Mouse (Mus musculus): ENCODE results near the gene Clmn.

Clmn gene

DNA sequence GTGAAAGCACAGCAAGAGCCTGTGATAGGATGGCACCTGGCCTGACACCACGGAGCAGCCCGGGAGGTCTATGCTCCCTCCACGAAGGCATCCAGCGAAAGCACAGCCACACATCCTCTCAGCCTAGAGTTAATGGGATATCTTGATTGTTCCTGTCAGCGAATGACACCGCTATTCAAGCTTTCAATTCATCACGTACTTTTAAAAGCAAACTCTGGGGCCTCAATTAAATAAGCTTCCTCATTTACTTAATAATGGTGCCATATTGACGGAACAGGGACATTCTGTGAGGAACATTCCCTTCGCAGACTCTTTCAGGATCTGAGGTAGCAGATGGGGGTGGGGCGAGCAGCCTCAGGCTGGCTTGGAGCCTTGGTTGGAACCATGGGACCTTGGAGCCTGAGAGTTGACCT, 14.7 kb upstream of the Clmn start:
- no peak for DNase-seq (ENCODE audit: low read depth, low spot score)

DNA sequence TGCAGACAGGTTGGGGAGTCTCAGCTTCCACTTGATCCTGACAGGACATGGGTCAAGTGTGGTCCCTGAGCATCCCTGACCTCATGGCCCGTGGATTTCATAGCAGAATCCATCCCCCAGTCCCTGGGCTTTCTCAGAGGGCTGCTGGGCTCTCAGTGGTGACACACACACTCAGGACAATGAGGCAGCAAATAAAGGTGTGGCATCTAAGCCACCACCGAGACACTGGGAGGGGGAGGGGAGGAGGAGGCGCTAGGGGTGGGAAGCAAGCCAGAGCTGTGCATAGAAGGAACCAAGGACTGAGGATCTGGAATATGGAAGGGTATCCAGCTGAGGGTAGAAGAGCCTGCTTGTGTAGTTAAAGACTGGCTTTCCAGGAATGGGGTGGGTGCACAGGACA, 11.2 kb upstream of the Clmn start:
- DNase-seq (ENCODE audit: low read depth, low spot score) = no peak

DNA sequence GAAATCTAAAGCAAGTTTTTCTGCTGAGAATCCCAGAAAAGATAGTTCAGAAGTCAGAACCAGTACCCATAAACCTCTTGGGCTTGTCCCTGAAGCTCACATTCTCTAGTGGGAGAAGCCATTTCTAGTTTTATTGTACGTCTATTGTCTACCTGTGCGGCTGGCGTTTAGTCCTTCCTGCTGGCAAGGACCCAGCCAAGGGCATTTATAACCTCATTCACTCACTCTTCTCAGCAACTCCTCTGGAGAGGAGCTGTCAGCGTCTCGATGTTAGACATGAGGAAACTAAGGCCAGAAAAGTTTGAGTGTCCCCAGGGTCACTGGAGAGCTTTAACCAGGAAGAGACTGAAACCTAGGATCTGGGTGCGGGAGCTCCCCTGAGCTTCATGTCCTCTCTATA, 7.1 kb upstream of the Clmn start:
- DNase-seq (ENCODE audit: low read depth, low spot score) = no peak

DNA sequence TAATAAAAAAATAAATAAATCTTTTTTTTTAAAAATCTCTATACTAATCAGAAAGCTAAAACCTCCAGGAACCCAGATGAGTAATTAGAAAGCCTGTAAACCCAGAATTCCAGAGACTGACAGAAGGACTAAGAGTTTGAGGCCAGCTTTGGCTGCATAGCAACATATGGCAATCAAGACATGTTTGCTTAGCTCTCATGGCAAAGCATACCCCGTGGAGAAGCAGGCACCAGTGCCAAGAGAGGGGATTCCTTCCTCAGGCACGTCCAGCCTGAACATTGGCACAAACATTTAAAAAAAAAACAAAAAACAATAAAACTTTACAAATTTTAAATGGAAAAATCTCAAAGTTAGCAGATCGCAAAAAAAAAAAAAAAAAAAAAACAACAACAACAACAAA, 4.9 kb upstream of the Clmn start:
- DNase-seq (ENCODE audit: low read depth, low spot score) = no peak

DNA sequence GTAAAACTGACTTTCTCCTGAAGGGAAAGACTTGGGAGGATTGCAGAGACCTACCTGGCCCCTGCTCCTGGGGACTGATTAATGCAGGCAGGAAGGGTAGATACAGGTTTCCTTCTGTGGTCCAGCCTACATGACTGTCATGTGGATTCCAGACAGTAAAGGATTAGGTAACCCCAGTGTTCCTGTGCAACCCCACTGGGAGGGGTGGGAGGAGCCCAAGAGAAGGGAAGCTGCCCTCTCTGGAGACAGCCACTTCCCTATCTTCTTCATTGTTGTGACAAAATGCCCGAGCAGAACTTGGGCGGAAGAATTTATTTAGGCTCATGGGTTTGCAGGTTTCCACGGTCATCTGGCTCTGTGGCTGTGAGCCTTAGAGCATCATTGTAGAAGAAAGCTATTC, 3.6 kb upstream of the Clmn start:
- DNase-seq (ENCODE audit: low read depth, low spot score) = no peak

DNA sequence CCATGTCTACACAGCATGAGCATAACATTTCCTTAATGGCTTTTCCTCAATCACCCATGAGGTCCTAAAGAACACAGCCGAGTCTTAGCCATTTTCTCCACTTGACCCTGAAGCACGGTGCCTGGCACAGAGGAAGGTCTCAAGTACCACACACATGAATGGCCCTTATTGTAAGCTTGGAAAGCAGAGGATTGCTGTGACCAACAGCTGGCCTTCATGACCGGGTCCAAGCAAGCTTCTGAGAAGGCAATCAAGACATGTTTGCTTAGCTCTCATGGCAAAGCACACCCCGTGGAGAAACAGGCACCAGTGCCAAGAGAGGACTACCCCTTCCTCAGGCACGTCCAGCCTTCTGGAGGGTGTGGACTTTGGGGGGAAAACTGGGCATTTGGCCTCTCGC, 3.0 kb upstream of the Clmn start:
- no peak for DNase-seq (ENCODE audit: low read depth, low spot score)

DNA sequence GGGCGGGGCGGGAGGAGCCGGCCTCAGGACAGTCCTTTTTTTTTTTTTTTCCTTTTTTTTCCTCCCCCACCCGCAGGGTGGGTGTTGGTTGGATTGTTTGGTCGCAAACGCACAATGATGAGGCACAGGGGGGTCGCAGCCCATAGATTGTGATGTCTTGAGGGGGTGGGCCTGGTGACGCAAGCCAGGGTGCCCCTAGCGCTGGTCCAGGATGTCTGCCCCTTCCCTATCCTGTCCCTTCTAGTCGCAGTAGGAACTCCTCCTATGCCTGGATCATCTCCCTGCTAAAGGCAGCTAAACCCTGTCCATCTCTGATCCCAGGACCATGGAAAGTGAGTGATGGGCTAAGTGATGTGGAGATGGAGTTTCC, 275 bp upstream of the Clmn start:
- DNase-seq (ENCODE audit: low read depth, low spot score) = no peak

DNA sequence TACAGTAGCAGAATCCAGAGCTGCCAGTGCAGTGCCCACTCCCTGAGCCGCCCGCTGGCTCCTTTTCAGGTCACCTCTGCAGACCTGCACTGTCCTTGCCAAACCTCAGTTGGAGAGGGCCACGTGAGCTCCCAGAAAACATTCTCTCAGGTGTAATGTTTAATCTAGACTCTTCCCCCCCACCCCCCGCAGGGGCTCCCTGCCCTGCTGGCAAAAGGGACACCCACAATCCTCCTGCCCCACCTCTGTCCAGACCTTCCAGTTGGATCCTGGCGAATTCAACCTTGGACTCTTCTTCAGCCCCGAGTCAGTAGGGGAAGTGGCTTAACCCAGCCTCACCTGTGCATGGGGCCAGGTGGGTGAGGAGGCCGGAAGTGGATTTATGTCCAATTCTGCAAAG, 1.2 kb downstream of the Clmn start:
- no peak for DNase-seq (ENCODE audit: low read depth, low spot score)

DNA sequence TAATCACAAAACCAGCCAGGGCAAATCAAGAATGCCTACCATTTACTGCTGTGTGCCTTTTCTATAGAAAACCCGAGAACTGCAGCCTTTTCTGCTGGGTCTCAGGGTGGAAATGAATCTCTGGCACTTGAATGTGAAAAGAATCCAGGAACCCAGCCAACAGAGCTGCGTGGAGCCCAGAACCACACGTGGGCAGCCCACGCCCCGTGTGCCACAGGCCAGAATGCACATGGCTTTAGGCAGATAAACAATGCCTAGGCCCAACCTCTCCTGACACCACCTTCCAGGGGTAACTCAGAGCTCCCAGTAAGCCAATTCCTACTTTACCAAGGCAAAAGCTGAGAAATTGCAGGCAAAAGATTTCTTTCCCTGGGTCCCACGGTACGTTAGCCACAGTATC, 5.7 kb downstream of the Clmn start:
- DNase-seq (ENCODE audit: low read depth, low spot score) = no peak

DNA sequence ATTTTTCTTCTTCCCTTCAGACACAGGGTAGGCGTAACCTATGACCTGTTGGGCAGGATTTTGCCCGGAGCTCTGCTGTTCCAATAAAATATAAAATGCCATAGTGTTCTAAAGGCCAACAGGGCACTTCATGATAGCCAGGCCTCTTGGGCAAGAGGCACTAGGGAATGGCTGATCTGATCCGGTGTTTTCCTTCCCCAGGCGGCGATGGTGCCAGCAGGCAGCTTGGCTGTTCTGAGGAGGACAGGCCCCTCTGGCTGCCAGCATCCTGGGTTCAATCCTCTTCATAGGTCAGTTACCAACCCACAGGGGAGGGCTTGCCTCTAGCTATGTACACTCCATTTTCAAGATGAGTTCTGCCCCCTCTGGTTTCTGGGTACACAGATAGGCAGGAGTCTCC, 6.1 kb downstream of the Clmn start:
- DNase-seq (ENCODE audit: low read depth, low spot score) = no peak

DNA sequence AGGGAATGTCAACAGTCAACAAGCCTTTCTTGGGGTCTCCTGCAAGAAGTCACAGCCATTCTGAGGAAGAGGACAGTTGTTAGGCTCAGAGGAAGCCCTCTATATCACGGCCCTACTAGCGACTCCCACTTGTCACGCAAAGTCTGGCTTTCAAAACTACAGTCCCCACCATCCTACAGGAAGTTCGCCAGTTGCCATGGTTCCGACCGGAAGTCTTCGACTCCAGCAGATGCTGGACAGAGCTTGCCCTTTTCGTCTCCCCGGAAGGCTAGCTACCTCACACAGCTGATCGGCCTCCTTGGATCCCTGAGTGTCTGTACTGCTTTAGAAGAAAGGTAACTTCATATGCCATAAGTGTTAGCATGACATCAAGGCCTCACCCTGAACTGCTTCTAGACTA, 7.3 kb downstream of the Clmn start:
- DNase-seq (ENCODE audit: low read depth, low spot score) = no peak

DNA sequence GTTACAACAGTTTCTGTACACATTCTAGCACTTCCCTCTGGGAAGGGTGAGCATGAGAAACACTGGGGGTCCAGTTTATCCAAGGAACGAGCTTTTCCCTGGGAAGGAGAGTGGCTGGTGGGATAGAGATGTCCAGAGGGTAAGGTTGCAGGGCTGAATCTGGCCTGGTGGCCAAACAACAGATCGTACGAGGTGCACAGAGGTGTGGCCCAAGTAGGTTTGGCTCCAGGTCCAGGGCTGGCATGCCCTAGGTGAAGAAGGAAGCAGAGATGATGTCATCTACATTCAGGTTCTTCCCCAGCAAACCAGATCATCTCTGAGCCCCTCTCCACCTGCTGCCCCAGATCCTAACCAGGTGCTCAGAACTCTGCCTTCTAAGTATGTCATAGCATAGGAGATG, 8.3 kb downstream of the Clmn start:
- DNase-seq (ENCODE audit: low read depth, low spot score) = no peak

DNA sequence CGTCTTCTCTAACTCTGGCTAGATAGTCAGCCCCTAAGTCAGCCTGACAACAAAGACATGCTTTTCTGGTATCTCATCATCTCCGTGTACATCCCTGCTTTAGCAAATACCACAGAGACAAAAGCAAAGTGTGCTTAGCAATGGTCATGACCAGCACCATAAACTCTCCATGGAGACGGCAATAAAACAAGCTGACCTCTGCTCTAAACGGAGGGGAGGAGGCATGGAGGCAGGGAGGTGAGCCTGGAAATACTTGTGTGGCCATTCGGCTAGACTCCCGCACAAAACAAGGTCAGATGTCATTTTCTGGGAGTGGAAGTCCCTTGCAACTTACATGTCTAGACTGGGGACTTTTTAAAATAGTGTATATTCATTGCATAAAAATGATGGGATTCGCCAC, 9.3 kb downstream of the Clmn start:
- DNase-seq (ENCODE audit: low read depth, low spot score) = no peak

DNA sequence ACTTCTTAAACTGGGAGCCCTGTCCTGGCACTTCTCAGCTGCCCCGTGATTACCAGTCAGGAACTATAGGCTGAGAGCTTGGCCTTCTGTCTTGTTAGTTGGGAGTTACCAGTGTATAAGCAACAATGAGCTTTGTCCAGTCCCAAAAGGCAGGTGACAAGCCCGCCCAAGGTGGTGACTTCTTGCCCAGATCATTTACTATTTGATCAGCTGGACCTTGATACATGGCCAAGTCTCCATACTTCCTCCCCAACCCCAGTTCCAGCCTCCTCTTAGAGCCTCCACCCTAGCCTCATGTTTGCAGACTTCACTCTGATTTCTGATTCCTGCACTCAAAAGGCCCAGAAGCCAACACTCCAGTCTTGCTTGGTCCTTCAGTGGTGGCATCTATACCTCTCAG, 10.1 kb downstream of the Clmn start:
- no peak for DNase-seq (ENCODE audit: low read depth, low spot score)

DNA sequence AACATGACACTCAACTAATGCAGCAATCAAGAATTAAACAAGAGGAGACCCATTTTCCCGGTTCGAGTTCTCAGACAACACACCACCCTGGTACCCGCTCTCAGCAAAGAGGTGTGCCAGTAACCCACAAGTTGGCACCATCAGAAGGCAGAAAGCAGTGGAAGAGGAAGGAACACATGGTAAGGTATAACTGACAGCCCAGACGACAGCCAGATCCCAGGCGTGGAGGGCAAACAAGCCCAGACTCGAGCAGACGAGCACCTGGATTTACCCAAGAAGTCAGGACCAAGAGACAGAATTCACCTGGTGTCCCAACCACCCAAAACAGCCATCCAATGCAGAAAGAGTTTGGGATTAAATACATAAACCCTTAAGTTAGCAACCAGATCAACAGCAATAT, 11.5 kb downstream of the Clmn start:
- DNase-seq (ENCODE audit: low read depth, low spot score) = no peak

DNA sequence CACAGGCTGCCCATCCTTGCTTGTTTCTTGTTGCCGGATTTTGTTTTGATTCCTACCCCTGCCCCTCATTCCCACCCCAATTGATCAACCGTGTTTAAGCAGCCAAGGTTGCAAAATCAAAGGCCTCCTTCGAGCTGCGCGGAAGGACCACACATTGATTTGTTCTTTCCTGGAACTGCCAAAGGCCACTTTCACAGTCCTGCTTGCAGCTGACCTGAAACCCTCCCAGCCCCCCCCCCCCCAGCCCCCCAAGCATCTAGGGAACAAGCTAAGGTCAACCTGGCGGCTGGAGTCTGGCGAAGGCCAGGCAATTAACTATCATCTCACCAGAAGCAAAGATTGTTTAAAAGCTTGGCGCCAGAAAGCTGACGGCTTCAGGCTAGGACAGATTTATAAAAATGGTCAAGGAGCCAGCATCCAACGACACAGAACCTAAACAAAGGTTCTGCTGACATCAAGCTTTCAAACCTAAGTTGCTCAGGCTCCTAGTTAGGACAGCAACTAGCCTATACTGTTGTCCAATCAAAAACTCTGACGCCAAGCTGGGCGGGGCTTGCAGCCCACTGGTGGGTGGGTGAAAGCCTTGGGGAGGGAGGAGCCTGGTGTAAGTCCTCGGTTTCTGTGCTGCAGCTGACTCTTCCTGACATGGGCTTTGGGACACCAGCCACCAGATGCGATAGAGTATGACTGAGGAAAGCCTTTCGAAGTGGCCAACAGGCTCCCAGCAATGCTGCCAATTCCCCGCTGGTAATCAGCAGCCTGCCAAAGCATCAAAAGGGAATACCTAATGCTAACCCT, 13.0 kb downstream of the Clmn start:
- no peak for DNase-seq (ENCODE audit: low read depth, low spot score)

DNA sequence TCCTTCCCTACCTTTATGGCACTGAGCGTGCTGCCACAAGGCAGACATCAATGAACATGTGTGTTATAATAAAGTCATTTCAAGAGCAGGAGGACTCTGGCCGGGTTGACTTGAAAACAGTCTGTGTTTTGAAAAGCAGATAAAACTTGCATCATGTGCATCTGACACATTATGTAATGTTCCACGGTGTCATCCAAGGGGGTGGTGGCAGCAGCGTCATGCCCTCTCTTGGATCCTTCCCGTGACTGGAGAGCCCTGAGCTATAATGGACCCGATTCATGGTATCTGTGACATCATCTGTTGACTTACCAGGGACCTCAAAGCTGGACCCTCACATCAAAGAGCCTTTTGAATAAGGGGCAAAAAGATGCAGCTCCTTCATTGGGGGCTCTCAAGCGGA, 14.8 kb downstream of the Clmn start:
- DNase-seq (ENCODE audit: low read depth, low spot score) = no peak

DNA sequence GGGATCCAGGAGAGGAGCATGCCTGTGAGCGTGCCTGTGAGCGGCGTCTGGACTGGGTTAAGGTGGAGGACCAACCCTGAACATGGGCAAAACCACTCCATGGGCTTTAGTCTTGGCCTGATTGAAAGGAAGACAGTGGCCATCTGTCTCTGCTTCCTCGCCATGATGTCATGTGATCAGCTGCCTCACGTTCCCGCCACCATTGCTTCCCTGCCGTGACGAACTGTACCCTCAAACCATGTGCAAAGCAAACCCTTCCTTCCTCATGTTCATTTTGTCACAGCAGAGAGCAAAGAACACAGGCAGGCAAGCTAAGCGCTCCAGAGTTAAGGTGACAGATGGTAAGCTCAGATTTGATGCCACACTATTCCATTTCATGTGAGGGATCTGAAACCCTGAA, 16.2 kb downstream of the Clmn start:
- DNase-seq (ENCODE audit: low read depth, low spot score) = no peak

DNA sequence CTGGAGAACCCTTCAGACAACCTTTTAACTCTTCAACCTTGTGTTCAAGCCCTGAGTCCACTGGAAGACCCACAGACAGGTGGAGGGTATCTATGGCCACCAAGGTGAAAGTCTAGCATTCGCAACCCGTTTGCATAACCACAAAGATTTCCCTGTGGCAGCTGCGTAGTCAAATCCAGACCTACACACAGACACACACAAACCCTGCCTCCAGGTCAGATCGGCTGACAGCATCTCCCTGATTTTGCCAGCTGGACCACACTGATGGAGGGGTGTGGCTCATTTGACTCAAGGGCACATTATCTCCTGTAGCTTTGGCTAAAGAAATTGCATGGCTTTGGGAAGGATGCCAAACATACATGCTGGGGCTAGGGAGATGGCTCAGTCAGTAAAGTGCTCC, 17.6 kb downstream of the Clmn start:
- no peak for DNase-seq (ENCODE audit: low read depth, low spot score)

DNA sequence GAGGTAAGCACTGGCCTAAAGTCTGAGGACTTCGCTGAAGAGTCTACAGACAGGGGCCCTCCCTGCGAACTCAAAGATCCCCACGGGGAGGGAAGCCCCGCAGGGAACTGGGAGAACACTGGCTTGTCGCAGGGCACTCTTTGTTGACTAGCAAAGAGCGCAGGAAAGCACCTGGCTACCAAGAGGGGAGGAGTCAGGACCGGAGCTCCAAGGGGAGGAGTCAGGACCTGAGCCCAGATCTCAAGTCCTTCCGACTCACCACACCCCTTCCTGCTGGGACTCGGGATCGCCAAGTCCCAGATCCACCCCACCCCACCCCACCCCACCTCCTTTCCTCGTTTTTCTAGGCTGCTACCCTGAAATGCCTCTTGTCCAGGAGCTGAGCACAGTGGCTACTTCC, 19.2 kb downstream of the Clmn start:
- DNase-seq (ENCODE audit: low read depth, low spot score) = no peak

DNA sequence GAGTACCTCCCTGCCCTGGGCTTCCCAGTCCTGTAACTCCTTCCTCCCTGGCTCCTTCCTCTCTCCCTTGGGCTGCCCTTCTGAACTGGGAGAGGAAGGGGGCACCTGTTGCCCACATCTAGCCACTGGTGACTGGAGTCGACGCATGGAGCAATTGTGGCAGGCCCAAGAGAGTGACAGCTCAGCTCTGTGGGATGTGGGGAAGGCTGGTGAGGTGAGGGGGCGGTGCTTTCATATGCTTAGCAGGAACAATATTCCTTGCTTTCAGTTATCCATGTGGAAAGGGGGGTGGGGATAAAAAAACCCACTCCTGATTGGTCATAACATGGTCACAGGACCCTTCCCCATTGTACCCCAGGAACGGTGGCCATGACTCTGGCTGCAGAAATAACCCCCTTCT, 19.9 kb downstream of the Clmn start:
- no peak for DNase-seq (ENCODE audit: low read depth, low spot score)

DNA sequence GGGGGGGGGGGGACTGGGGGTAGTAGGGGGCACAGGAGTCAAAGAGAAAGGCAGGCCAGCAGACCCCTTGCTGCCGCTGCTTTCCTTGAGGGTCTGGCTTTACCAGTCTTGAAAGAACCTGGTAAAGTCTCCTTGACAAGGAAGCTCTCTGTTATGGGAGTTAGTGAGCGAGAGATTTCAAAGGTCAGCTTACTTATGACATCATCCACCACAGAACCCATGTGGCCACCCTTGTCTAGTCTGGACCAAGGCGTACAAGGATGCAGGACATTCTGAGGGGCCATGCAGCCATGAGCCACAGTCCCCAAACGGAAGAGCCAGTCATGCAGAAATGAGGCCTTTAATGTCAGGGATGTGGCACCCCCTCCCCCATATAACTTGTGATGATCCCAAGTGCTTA, 20.6 kb downstream of the Clmn start:
- DNase-seq (ENCODE audit: low read depth, low spot score) = no peak

DNA sequence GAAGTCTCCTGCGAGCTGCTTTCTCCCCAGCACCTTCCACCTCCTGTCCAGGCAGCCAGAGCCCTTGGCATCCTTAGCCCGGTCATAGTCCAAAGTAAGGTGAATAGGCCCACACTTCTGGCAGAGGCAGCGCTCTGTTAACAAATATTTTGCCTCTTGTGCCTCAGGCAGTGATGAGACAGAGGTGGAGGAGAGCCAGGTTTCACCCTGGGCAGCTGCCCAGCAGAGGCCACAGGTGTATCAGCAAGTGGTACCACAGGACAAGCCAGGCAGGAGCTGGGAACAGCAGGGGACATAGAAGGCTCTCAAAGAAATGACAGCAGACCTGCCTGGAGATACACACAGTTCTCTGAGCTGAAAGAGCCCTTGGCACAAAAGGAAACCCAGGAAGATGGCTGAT, 23.6 kb downstream of the Clmn start:
- DNase-seq (ENCODE audit: low read depth, low spot score) = no peak

DNA sequence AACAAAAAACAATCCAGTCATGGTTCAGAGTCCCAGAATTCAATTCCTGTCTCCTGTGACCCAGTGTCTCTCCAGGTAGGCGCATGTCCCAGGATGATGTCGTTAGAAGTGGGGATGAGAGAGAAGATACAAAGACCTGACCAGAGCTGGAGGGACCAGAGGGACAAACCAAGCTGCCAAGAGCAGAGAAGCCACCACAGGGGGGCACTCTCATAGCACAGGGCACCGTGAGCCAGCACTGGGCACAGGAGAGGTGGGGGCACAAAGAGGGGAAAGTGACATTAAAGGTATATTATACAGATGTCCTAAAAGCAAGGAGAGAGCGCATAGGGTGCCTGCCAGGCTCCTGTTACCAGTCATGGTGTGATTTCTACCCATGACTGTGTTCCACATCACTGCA, 25.9 kb downstream of the Clmn start:
- no peak for DNase-seq (ENCODE audit: low read depth, low spot score)
